Mouse (Mus musculus): ENCODE measurements around the gene Dhrs2. TPM values are rescaled to one million over a fixed set of nuclear protein-coding genes. Genes with fewer than 3 reads are reported as not detected.
A peak's percentile ranks its signal among the peaks of the same experiment; 100 is the strongest.

Dhrs2 gene
- total RNA-seq, 1 experiment = not detected

DNA sequence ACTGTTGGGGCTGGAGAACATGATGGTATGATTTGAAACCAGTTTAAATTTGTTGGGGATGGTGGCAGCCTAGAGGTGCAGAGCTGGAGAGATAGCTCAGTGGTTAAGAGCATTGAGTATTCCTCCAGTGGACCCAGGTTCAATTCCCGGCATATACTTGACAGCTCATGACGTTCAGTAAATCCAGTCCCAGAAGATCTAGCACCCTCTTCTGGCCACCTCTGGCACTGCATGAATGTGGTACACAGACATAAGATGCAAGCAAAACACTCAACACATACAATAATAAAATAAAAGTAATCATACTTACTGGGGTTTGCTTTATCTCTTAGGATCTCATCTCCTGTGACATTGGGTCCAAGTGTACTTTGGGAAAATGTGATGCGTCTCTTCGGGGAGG, 7.3 kb upstream of the Dhrs2 start:
- Histone ChIP-seq H3K36me3 (ENCODE audit: control insufficient read depth, insufficient read depth, low read length, poor library complexity, severe bottlenecking) (no peaks in the 10 kb centered on the region), H3K4me1 (ENCODE audit: control insufficient read depth in 2 of 2, insufficient read depth in 2 of 2, low read length in 2 of 2, poor library complexity in 1 of 2) (no peaks in the 10 kb centered on the region), H3K9me3 (ENCODE audit: control insufficient read depth, insufficient read depth, low read depth, low read length) (no peaks in the 10 kb centered on the region), H3K9ac (ENCODE audit: insufficient read depth, low read depth, low read length, poor library complexity, severe bottlenecking) (no peak overlapping the region), H3K4me3 (ENCODE audit: insufficient read depth in 1 of 2, low read depth in 1 of 2, low read length in 2 of 2, poor library complexity in 1 of 2, severe bottlenecking in 1 of 2) (no peak overlapping the region), H3K27ac (ENCODE audit: insufficient read depth, low read depth, low read length, poor library complexity, severe bottlenecking) (no peak overlapping the region)
- TF ChIP-seq CHD2 (IDR thresholded peaks at IDR 0.05; ENCODE audit: low read depth, low read length) = no peak
- TF ChIP-seq ZC3H11A (IDR thresholded peaks at IDR 0.05; ENCODE audit: borderline replicate concordance, low read depth, low read length) = peak; percentile 81
- TF ChIP-seq HCFC1 (IDR thresholded peaks at IDR 0.05; ENCODE audit: borderline replicate concordance, insufficient read depth, low read length) = no peak
- TF ChIP-seq ZNF384 (IDR thresholded peaks at IDR 0.05; ENCODE audit: low read depth, low read length) = no peak
- no peak for TF ChIP-seq MAFK (IDR thresholded peaks at IDR 0.05; ENCODE audit: insufficient read depth, low read depth, low read length)
- DNase-seq (ENCODE audit: low read depth, low spot score) = peak; percentile 61
- in situ Hi-C loops (cut with MboI; ENCODE audit: low sequenced_read_pairs in 2 of 2, unreplicated experiment in 2 of 2) = loop anchor here in 1 of 2 experiments (10.0 kb wide), 1 partner anchor 80 kb away; no protein-coding TSS in a partner anchor

DNA sequence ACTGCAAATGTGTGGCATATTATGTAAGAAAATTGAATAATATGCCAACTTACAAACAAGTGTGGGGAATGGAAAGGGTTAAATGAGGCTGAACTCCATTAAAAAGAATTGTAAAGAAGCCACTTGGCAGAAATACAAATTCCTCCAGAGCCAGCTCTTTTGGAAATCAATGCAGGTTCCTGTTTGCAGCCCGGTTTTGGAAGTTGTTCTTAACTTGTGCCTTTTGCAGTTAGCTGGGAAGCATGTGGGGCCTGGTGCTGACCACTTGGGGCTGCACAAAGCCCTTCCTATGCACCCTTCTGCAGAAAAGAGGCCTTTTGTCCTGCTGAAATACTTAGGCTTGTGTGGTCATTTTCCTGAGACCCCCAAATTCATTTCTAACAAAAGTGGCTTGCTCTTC, 1.4 kb downstream of the Dhrs2 start:
- no peak overlapping the region for H3K9ac ChIP-seq (ENCODE audit: insufficient read depth, low read depth, low read length, poor library complexity, severe bottlenecking)
- H3K36me3 ChIP-seq (ENCODE audit: control insufficient read depth, insufficient read depth, low read length, poor library complexity, severe bottlenecking) = no peaks in the 10 kb centered on the region
- H3K4me1 ChIP-seq (ENCODE audit: control insufficient read depth in 2 of 2, insufficient read depth in 2 of 2, low read length in 2 of 2, poor library complexity in 1 of 2) = no peaks in the 10 kb centered on the region
- H3K9me3 ChIP-seq (ENCODE audit: control insufficient read depth, insufficient read depth, low read depth, low read length) = 0 out of 2 replicates have a peak, but pooled peaks cover 2% of the 10 kb centered on the region
- H3K4me3 ChIP-seq (ENCODE audit: insufficient read depth in 1 of 2, low read depth in 1 of 2, low read length in 2 of 2, poor library complexity in 1 of 2, severe bottlenecking in 1 of 2) = no peak overlapping the region
- in situ Hi-C loops (cut with MboI; ENCODE audit: low sequenced_read_pairs in 2 of 2, unreplicated experiment in 2 of 2) = no loop called here
- TF ChIP-seq ZNF384 (IDR thresholded peaks at IDR 0.05; ENCODE audit: low read depth, low read length) = no peak
- no peak for TF ChIP-seq ZC3H11A (IDR thresholded peaks at IDR 0.05; ENCODE audit: borderline replicate concordance, low read depth, low read length)
- TF ChIP-seq MAFK (IDR thresholded peaks at IDR 0.05; ENCODE audit: insufficient read depth, low read depth, low read length) = no peak
- no peak for TF ChIP-seq HCFC1 (IDR thresholded peaks at IDR 0.05; ENCODE audit: borderline replicate concordance, insufficient read depth, low read length)
- TF ChIP-seq CHD2 (IDR thresholded peaks at IDR 0.05; ENCODE audit: low read depth, low read length) = no peak
- H3K27ac ChIP-seq (ENCODE audit: insufficient read depth, low read depth, low read length, poor library complexity, severe bottlenecking) = no peak overlapping the region
- DNase-seq (ENCODE audit: low read depth, low spot score) = no peak

DNA sequence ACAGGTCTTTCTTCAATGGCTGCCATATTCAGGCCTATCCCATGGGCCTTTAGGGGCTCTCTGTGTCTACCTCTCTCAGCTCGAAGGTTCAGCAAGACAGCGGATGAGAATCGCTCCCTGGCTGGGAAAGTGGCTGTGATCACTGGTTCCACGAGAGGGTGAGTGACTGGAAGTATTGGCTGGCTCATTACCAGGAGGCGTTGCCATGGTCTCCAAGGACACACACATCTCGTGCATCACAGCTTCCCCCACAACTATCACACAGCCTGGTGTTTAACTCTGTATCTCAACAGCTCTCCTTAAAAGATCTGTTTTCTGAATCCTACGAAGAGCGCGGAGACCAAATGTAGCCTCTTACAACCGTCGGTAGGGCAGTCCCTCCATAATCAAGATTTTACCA, 12.8 kb downstream of the Dhrs2 start:
- Histone ChIP-seq H3K27ac (ENCODE audit: insufficient read depth, low read depth, low read length, poor library complexity, severe bottlenecking) (no peak overlapping the region), H3K4me1 (ENCODE audit: control insufficient read depth in 2 of 2, insufficient read depth in 2 of 2, low read length in 2 of 2, poor library complexity in 1 of 2) (no peaks in the 10 kb centered on the region), H3K9ac (ENCODE audit: insufficient read depth, low read depth, low read length, poor library complexity, severe bottlenecking) (no peak overlapping the region), H3K9me3 (ENCODE audit: control insufficient read depth, insufficient read depth, low read depth, low read length) (peaks cover 6% of the 10 kb centered on the region), H3K36me3 (ENCODE audit: control insufficient read depth, insufficient read depth, low read length, poor library complexity, severe bottlenecking) (no peaks in the 10 kb centered on the region), H3K4me3 (ENCODE audit: insufficient read depth in 1 of 2, low read depth in 1 of 2, low read length in 2 of 2, poor library complexity in 1 of 2, severe bottlenecking in 1 of 2) (no peak overlapping the region)
- TF ChIP-seq HCFC1 (IDR thresholded peaks at IDR 0.05; ENCODE audit: borderline replicate concordance, insufficient read depth, low read length) = no peak
- TF ChIP-seq CHD2 (IDR thresholded peaks at IDR 0.05; ENCODE audit: low read depth, low read length) = no peak
- no peak for TF ChIP-seq MAFK (IDR thresholded peaks at IDR 0.05; ENCODE audit: insufficient read depth, low read depth, low read length)
- TF ChIP-seq ZC3H11A (IDR thresholded peaks at IDR 0.05; ENCODE audit: borderline replicate concordance, low read depth, low read length) = no peak
- TF ChIP-seq ZNF384 (IDR thresholded peaks at IDR 0.05; ENCODE audit: low read depth, low read length) = no peak
- no peak for DNase-seq (ENCODE audit: low read depth, low spot score)
- in situ Hi-C loops (cut with MboI; ENCODE audit: low sequenced_read_pairs in 2 of 2, unreplicated experiment in 2 of 2) = no loop called here

DNA sequence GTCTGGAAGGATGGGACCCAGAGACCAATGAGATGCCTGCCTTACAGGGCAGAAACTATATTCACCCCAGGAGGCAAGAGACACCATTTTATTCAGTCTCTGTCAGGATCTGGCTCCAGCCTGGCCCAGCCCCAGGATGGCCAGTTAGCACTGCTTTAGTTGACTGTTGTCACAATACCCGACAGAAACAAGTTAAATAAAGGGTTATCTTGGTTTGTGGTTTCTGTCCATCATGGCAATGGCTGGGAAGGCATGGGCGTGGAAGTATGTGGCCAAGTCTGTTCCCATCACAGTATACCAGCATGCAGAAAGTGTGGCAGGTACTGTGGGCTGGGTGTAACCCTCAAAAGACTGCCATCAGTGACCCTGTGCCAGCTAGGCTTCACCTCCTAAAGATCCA, 14.9 kb downstream of the Dhrs2 start:
- in situ Hi-C loops (cut with MboI; ENCODE audit: low sequenced_read_pairs in 2 of 2, unreplicated experiment in 2 of 2) = no loop called here
- no peak overlapping the region for H3K9ac ChIP-seq (ENCODE audit: insufficient read depth, low read depth, low read length, poor library complexity, severe bottlenecking)

GRCm38 (mm10) chr14:55242664-55243063, 20.9 kb downstream of the Dhrs2 start:
- in situ Hi-C loops (cut with MboI; ENCODE audit: low sequenced_read_pairs in 2 of 2, unreplicated experiment in 2 of 2) = no loop called here

More for the DNA sequence above, 14.9 kb downstream of the Dhrs2 start:
- DNase-seq (ENCODE audit: low read depth, low spot score) = no peak
- no peak for TF ChIP-seq MAFK (IDR thresholded peaks at IDR 0.05; ENCODE audit: insufficient read depth, low read depth, low read length)
- no peak for TF ChIP-seq ZNF384 (IDR thresholded peaks at IDR 0.05; ENCODE audit: low read depth, low read length)
- TF ChIP-seq HCFC1 (IDR thresholded peaks at IDR 0.05; ENCODE audit: borderline replicate concordance, insufficient read depth, low read length) = no peak
- TF ChIP-seq CHD2 (IDR thresholded peaks at IDR 0.05; ENCODE audit: low read depth, low read length) = no peak
- TF ChIP-seq ZC3H11A (IDR thresholded peaks at IDR 0.05; ENCODE audit: borderline replicate concordance, low read depth, low read length) = no peak
- H3K4me1 ChIP-seq (ENCODE audit: control insufficient read depth in 2 of 2, insufficient read depth in 2 of 2, low read length in 2 of 2, poor library complexity in 1 of 2) = no peaks in the 10 kb centered on the region
- no peak overlapping the region for H3K4me3 ChIP-seq (ENCODE audit: insufficient read depth in 1 of 2, low read depth in 1 of 2, low read length in 2 of 2, poor library complexity in 1 of 2, severe bottlenecking in 1 of 2)
- no peaks in the 10 kb centered on the region for H3K36me3 ChIP-seq (ENCODE audit: control insufficient read depth, insufficient read depth, low read length, poor library complexity, severe bottlenecking)
- no peaks in the 10 kb centered on the region; the same call in 1 of the 2 replicates for H3K9me3 ChIP-seq (ENCODE audit: control insufficient read depth, insufficient read depth, low read depth, low read length)
- H3K27ac ChIP-seq (ENCODE audit: insufficient read depth, low read depth, low read length, poor library complexity, severe bottlenecking) = no peak overlapping the region

More at GRCm38 (mm10) chr14:55242664-55243063, 20.9 kb downstream of the Dhrs2 start:
- Histone ChIP-seq H3K36me3 (ENCODE audit: control insufficient read depth, insufficient read depth, low read length, poor library complexity, severe bottlenecking) (no peaks in the 10 kb centered on the region), H3K4me1 (ENCODE audit: control insufficient read depth in 2 of 2, insufficient read depth in 2 of 2, low read length in 2 of 2, poor library complexity in 1 of 2) (no peaks in the 10 kb centered on the region), H3K9me3 (ENCODE audit: control insufficient read depth, insufficient read depth, low read depth, low read length) (no peaks in the 10 kb centered on the region), H3K9ac (ENCODE audit: insufficient read depth, low read depth, low read length, poor library complexity, severe bottlenecking) (no peak overlapping the region), H3K4me3 (ENCODE audit: insufficient read depth in 1 of 2, low read depth in 1 of 2, low read length in 2 of 2, poor library complexity in 1 of 2, severe bottlenecking in 1 of 2) (no peak overlapping the region), H3K27ac (ENCODE audit: insufficient read depth, low read depth, low read length, poor library complexity, severe bottlenecking) (no peak overlapping the region)
- TF ChIP-seq CHD2 (IDR thresholded peaks at IDR 0.05; ENCODE audit: low read depth, low read length) (no peak), HCFC1 (IDR thresholded peaks at IDR 0.05; ENCODE audit: borderline replicate concordance, insufficient read depth, low read length) (no peak), ZC3H11A (IDR thresholded peaks at IDR 0.05; ENCODE audit: borderline replicate concordance, low read depth, low read length) (no peak), MAFK (IDR thresholded peaks at IDR 0.05; ENCODE audit: insufficient read depth, low read depth, low read length) (no peak), ZNF384 (IDR thresholded peaks at IDR 0.05; ENCODE audit: low read depth, low read length) (no peak)
- no peak for DNase-seq (ENCODE audit: low read depth, low spot score)
